Mouse (Mus musculus) embryonic facial prominence, embryonic 15.5 days (tissue): ENCODE measurements around the gene Zfp827. TPM values are rescaled to one million over a fixed set of nuclear protein-coding genes. Genes with fewer than 3 reads are reported as not detected.

Experiments
- ATAC-seq: fragments of 200-750 bp; cut with Nextera tagmentation; 2 replicates; pipeline ENCODE4 v1.8.0; 2017; ENCODE audit warnings: low read depth, moderate TSS enrichment; ENCODE audit not compliant: insufficient number of reproducible peaks, low FRiP score, low TSS enrichment
- H3K27ac ChIP-seq: fragments of 300-500 bp; sonication (generic); replicated peaks from 2 replicates; pipeline ENCODE4 v1.5.1; 2015; ENCODE audit warnings: mild to moderate bottlenecking, inconsistent platforms
- H3K27me3 ChIP-seq: fragments of 300-500 bp; sonication (generic); 2 replicates; pipeline ENCODE4 v1.6.1; 2015; ENCODE audit warnings: inconsistent platforms
- H3K36me3 ChIP-seq: fragments of 300-500 bp; sonication (generic); 2 replicates; pipeline ENCODE4 v1.6.1; 2015; ENCODE audit warnings: mild to moderate bottlenecking, inconsistent platforms
- H3K4me1 ChIP-seq: fragments of 300-500 bp; sonication (generic); 2 replicates; pipeline ENCODE4 v1.6.1; 2015; ENCODE audit warnings: inconsistent platforms
- H3K4me2 ChIP-seq: fragments of 300-500 bp; sonication (generic); replicated peaks from 2 replicates; pipeline ENCODE4 v1.6.1; 2015; ENCODE audit warnings: mild to moderate bottlenecking, inconsistent platforms
- H3K4me3 ChIP-seq: fragments of 300-500 bp; sonication (generic); replicated peaks from 2 replicates; pipeline ENCODE4 v1.5.1; 2015; ENCODE audit warnings: mild to moderate bottlenecking, inconsistent platforms
- H3K9ac ChIP-seq: fragments of 300-500 bp; sonication (generic); 2 replicates; pipeline ENCODE4 v1.6.1; 2015; ENCODE audit warnings: inconsistent platforms
- H3K9me3 ChIP-seq: fragments of 300-500 bp; sonication (generic); replicated peaks from 2 replicates; pipeline ENCODE4 v1.6.1; 2016; ENCODE audit warnings: inconsistent platforms
- WGBS: fragments of 180-500 bp; shearing (Covaris S2); methylation state at CpG from one replicate; pipeline ENCODE4 v1.1.7; 2015; 5-methylcytosine and 5-hydroxymethylcytosine counted together
- polyA plus RNA-seq: library from polyadenylated mRNA; unstranded; fragments of >200 nt; fragmentation: Nextera tagmentation; extraction: Ambion mirVana; gene quantifications from 2 replicates; pipeline ENCODE4 v1.2.1, GENCODE M21; 2015

Gene Zfp827
- polyA plus RNA-seq, 1 experiment from 2014 or later: 9.6 TPM

- no peaks in the 10 kb centered on the region for H3K27me3 ChIP-seq
- H3K36me3 ChIP-seq: 0 out of 2 replicates have a peak, but pooled peaks cover 3% of the 10 kb centered on the region
- 89% methylated on average over 9 of the region's 9 CpGs for WGBS
- no peak for ATAC-seq
- H3K9ac ChIP-seq: no peak overlapping the region
- no peak overlapping the region for H3K4me2 ChIP-seq
- H3K9me3 ChIP-seq: no peaks in the 10 kb centered on the region
- H3K4me1 ChIP-seq: peaks cover 20% of the 10 kb centered on the region
- H3K4me3 ChIP-seq: no peak overlapping the region
- H3K27ac ChIP-seq: no peak overlapping the region
Measured at GRCm38 (mm10) chr8:79159397-79159796, 131.2 kb downstream of the Zfp827 start.

GRCm38 (mm10) chr8:79160302-79160701, 132.1 kb downstream of the Zfp827 start:
- no peak overlapping the region for H3K27ac ChIP-seq
- no peak for ATAC-seq
- H3K27me3 ChIP-seq: no peaks in the 10 kb centered on the region

GRCm38 (mm10) chr8:79161172-79161778, 133.0 kb downstream of the Zfp827 start:
- H3K36me3 ChIP-seq: peaks cover 3% of the 10 kb centered on the region; the same call in 1 of the 2 replicates
- no peak overlapping the region for H3K9ac ChIP-seq
- no peak overlapping the region for H3K4me3 ChIP-seq
- ATAC-seq: no peak
- 93% methylated on average over 4 of the region's 4 CpGs for WGBS
- H3K27me3 ChIP-seq: no peaks in the 10 kb centered on the region
- H3K4me2 ChIP-seq: no peak overlapping the region
- no peaks in the 10 kb centered on the region for H3K9me3 ChIP-seq
- H3K27ac ChIP-seq: no peak overlapping the region
- H3K4me1 ChIP-seq: peaks cover 20% of the 10 kb centered on the region

More at GRCm38 (mm10) chr8:79160302-79160701, 132.1 kb downstream of the Zfp827 start:
- WGBS: 54% methylated on average over 4 of the region's 4 CpGs
- Histone ChIP-seq H3K9ac (no peak overlapping the region), H3K4me3 (no peak overlapping the region), H3K4me2 (no peak overlapping the region), H3K9me3 (no peaks in the 10 kb centered on the region), H3K36me3 (no peaks in the 10 kb centered on the region), H3K4me1 (peaks cover 20% of the 10 kb centered on the region)

GRCm38 (mm10) chr8:79162533-79163308, 134.5 kb downstream of the Zfp827 start:
- ATAC-seq: 0 out of 2 replicates have a peak, but pooled peaks have one; percentile 47
- Histone ChIP-seq H3K9ac (no peak overlapping the region), H3K4me1 (peaks cover 16% of the 10 kb centered on the region), H3K4me2 (no peak overlapping the region), H3K4me3 (no peak overlapping the region), H3K27ac (no peak overlapping the region), H3K27me3 (no peaks in the 10 kb centered on the region), H3K9me3 (no peaks in the 10 kb centered on the region), H3K36me3 (peaks cover 3% of the 10 kb centered on the region; the same call in 1 of the 2 replicates)
- WGBS: 34% methylated on average over 10 of the region's 10 CpGs

- Histone ChIP-seq H3K27me3 (no peaks in the 10 kb centered on the region), H3K4me1 (peaks cover 10% of the 10 kb centered on the region), H3K27ac (no peak overlapping the region), H3K36me3 (peaks cover 3% of the 10 kb centered on the region; the same call in 1 of the 2 replicates), H3K4me2 (no peak overlapping the region), H3K4me3 (no peak overlapping the region), H3K9me3 (no peaks in the 10 kb centered on the region), H3K9ac (no peak overlapping the region)
- 20% methylated on average over 1 of the region's 1 CpGs for WGBS
- ATAC-seq: no peak
Measured at GRCm38 (mm10) chr8:79164336-79164735, 136.1 kb downstream of the Zfp827 start.

- ATAC-seq: no peak
- Histone ChIP-seq H3K4me3 (no peak overlapping the region), H3K36me3 (peaks cover 3% of the 10 kb centered on the region; the same call in 1 of the 2 replicates), H3K27me3 (no peaks in the 10 kb centered on the region), H3K27ac (no peak overlapping the region), H3K4me2 (no peak overlapping the region), H3K9me3 (no peaks in the 10 kb centered on the region), H3K4me1 (peaks cover 10% of the 10 kb centered on the region), H3K9ac (no peak overlapping the region)
- 80% methylated on average over 3 of the region's 3 CpGs for WGBS
Measured at GRCm38 (mm10) chr8:79165276-79165675, 137.0 kb downstream of the Zfp827 start.

- H3K4me1 ChIP-seq: no peaks in the 10 kb centered on the region
- H3K36me3 ChIP-seq: peaks cover 9% of the 10 kb centered on the region
- H3K4me3 ChIP-seq: no peak overlapping the region
- no peak overlapping the region for H3K9ac ChIP-seq
- WGBS: 48% methylated on average over 4 of the region's 4 CpGs
- no peak for ATAC-seq
- no peak overlapping the region for H3K27ac ChIP-seq
- H3K27me3 ChIP-seq: no peaks in the 10 kb centered on the region
- no peak overlapping the region for H3K4me2 ChIP-seq
- H3K9me3 ChIP-seq: no peaks in the 10 kb centered on the region
Measured at GRCm38 (mm10) chr8:79173606-79174005, 145.4 kb downstream of the Zfp827 start.

- no peak for ATAC-seq
- Histone ChIP-seq H3K9ac (no peak overlapping the region), H3K27me3 (no peaks in the 10 kb centered on the region), H3K4me2 (no peak overlapping the region), H3K4me1 (no peaks in the 10 kb centered on the region), H3K27ac (no peak overlapping the region), H3K4me3 (no peak overlapping the region), H3K9me3 (no peaks in the 10 kb centered on the region), H3K36me3 (peaks cover 31% of the 10 kb centered on the region)
- WGBS: 75% methylated on average over 4 of the region's 4 CpGs
Measured at GRCm38 (mm10) chr8:79175991-79176390, 147.8 kb downstream of the Zfp827 start.

GRCm38 (mm10) chr8:79179678-79180077, 151.4 kb downstream of the Zfp827 start:
- WGBS: 70% methylated on average over 6 of the region's 6 CpGs
- ATAC-seq: no peak

GRCm38 (mm10) chr8:79185488-79185887, 157.3 kb downstream of the Zfp827 start:
- H3K27ac ChIP-seq: no peak overlapping the region
- no peak overlapping the region for H3K4me2 ChIP-seq
- no peak overlapping the region for H3K9ac ChIP-seq
- no peaks in the 10 kb centered on the region for H3K9me3 ChIP-seq
- H3K27me3 ChIP-seq: no peaks in the 10 kb centered on the region
- 74% methylated on average over 7 of the region's 7 CpGs for WGBS
- no peaks in the 10 kb centered on the region for H3K4me1 ChIP-seq
- H3K36me3 ChIP-seq: peaks cover 63% of the 10 kb centered on the region
- 0 out of 2 replicates have a peak, but pooled peaks have one; percentile 47 for ATAC-seq
- H3K4me3 ChIP-seq: no peak overlapping the region

More at GRCm38 (mm10) chr8:79179678-79180077, 151.4 kb downstream of the Zfp827 start:
- H3K27me3 ChIP-seq: no peaks in the 10 kb centered on the region
- no peak overlapping the region for H3K4me2 ChIP-seq
- H3K4me3 ChIP-seq: no peak overlapping the region
- peaks cover 54% of the 10 kb centered on the region for H3K36me3 ChIP-seq
- H3K27ac ChIP-seq: no peak overlapping the region
- no peaks in the 10 kb centered on the region for H3K9me3 ChIP-seq
- H3K4me1 ChIP-seq: no peaks in the 10 kb centered on the region
- no peak overlapping the region for H3K9ac ChIP-seq

GRCm38 (mm10) chr8:79190071-79190470, 161.8 kb downstream of the Zfp827 start:
- 92% methylated on average over 10 of the region's 10 CpGs for WGBS
- no peak overlapping the region for H3K27ac ChIP-seq
- H3K27me3 ChIP-seq: no peaks in the 10 kb centered on the region
- H3K9me3 ChIP-seq: no peaks in the 10 kb centered on the region
- no peak for ATAC-seq
- H3K4me2 ChIP-seq: no peak overlapping the region
- H3K9ac ChIP-seq: no peak overlapping the region
- peaks cover 36% of the 10 kb centered on the region for H3K36me3 ChIP-seq
- H3K4me1 ChIP-seq: no peaks in the 10 kb centered on the region
- no peak overlapping the region for H3K4me3 ChIP-seq
